Mouse (Mus musculus): ENCODE results near the gene Adcy6. TPM values are rescaled to one million over a fixed set of nuclear protein-coding genes. Genes with fewer than 3 reads are reported as not detected.

Gene Adcy6
- total and polyA plus RNA-seq, 3 experiments = 76.0 to 77.3 TPM; not detected in 1

GRCm38 (mm10) chr15:98595049-98595448 is 14.8 kb downstream of the Adcy6 start:
- no peak for DNase-seq (ENCODE audit: low read depth, low spot score)
- no peak overlapping the region for H3K4me3 ChIP-seq (ENCODE audit: control insufficient read depth in 1 of 2, insufficient read depth in 1 of 2, low read depth in 2 of 2, low read length in 2 of 2)
- no peaks in the 10 kb centered on the region for H3K9me3 ChIP-seq (replicated peaks; ENCODE audit: insufficient read depth, low read length)
- H3K36me3 ChIP-seq (ENCODE audit: control insufficient read depth in 1 of 2, insufficient read depth in 2 of 2, low read length in 2 of 2) = peaks cover 7 to 28% of the 10 kb centered on the region in 2 experiments
- no peak for TF ChIP-seq RCOR1 (IDR thresholded peaks at IDR 0.05; ENCODE audit: low read depth, low read length)
- TF ChIP-seq SMC3 (IDR thresholded peaks at IDR 0.05; ENCODE audit: low read depth, low read length) = no peak
- no peak for TF ChIP-seq POLR2AphosphoS5 (IDR thresholded peaks at IDR 0.05; ENCODE audit: borderline replicate concordance, low read depth, low read length)
- no peak for TF ChIP-seq POLR2A (IDR thresholded peaks at IDR 0.05; ENCODE audit: control insufficient read depth in 1 of 2, insufficient read depth in 1 of 2, low read depth in 1 of 2, low read length in 2 of 2, poor library complexity in 1 of 2)
- no peak for TF ChIP-seq MYB (IDR thresholded peaks at IDR 0.05; ENCODE audit: low read depth, low read length)
- no peak for TF ChIP-seq HCFC1 (IDR thresholded peaks at IDR 0.05; ENCODE audit: low read depth, low read length)
- TF ChIP-seq NELFE (IDR thresholded peaks at IDR 0.05; ENCODE audit: low read depth, low read length) = no peak
- no peak for TF ChIP-seq MEF2A (IDR thresholded peaks at IDR 0.05; ENCODE audit: extremely low read depth, insufficient replicate concordance, low read depth, low read length, poor library complexity, severe bottlenecking)
- TF ChIP-seq ZC3H11A (IDR thresholded peaks at IDR 0.05; ENCODE audit: low read depth, low read length) = no peak
- TF ChIP-seq MXI1 (IDR thresholded peaks at IDR 0.05; ENCODE audit: low read depth, low read length) = no peak
- no peak overlapping the region for H3K9ac ChIP-seq (ENCODE audit: control insufficient read depth, low read depth, low read length, poor library complexity, severe bottlenecking)
- peaks cover 10 to 11% of the 10 kb centered on the region in 2 experiments for H3K4me1 ChIP-seq (ENCODE audit: control insufficient read depth in 1 of 2, insufficient read depth in 2 of 2, low read length in 2 of 2)
- H3K27me3 ChIP-seq (ENCODE audit: control insufficient read depth in 1 of 2, insufficient read depth in 2 of 2, low read length in 2 of 2) = no peaks in the 10 kb centered on the region
- no peaks in the 10 kb centered on the region; the same call in 1 of the 2 replicates for H3K79me2 ChIP-seq (ENCODE audit: control insufficient read depth, insufficient read depth, low read length, poor library complexity)
- no peak overlapping the region for H3K27ac ChIP-seq (ENCODE audit: control insufficient read depth, low read depth, low read length)

GRCm38 (mm10) chr15:98594193-98594592 is 15.7 kb downstream of the Adcy6 start:
- H3K36me3 ChIP-seq (ENCODE audit: control insufficient read depth in 1 of 2, insufficient read depth in 2 of 2, low read length in 2 of 2) = peaks cover 16 to 23% of the 10 kb centered on the region in 2 experiments
- H3K9ac ChIP-seq (ENCODE audit: control insufficient read depth, low read depth, low read length, poor library complexity, severe bottlenecking) = no peak overlapping the region
- H3K79me2 ChIP-seq (ENCODE audit: control insufficient read depth, insufficient read depth, low read length, poor library complexity) = no peaks in the 10 kb centered on the region
- TF ChIP-seq MAX (IDR thresholded peaks at IDR 0.05; ENCODE audit: low read length) (no peak), TBP (IDR thresholded peaks at IDR 0.05; ENCODE audit: low read depth, low read length) (no peak), GABPA (IDR thresholded peaks at IDR 0.05; ENCODE audit: low read depth, low read length) (no peak), JUND (IDR thresholded peaks at IDR 0.05; ENCODE audit: low read depth, low read length) (no peak), KAT2A (conservative IDR thresholded peaks at IDR 0.05; ENCODE audit: low read depth, low read length) (no peak), MXI1 (IDR thresholded peaks at IDR 0.05; ENCODE audit: low read depth, low read length) (no peak), TCF12 (IDR thresholded peaks at IDR 0.05; ENCODE audit: low read depth, low read length) (no peak), NELFE (IDR thresholded peaks at IDR 0.05; ENCODE audit: low read depth, low read length) (no peak)
- no peaks in the 10 kb centered on the region for H3K9me3 ChIP-seq (replicated peaks; ENCODE audit: insufficient read depth, low read length)
- DNase-seq (ENCODE audit: low read depth, low spot score) = no peak
- no peak overlapping the region for H3K27ac ChIP-seq (ENCODE audit: control insufficient read depth, low read depth, low read length)
- peaks cover 17 to 19% of the 10 kb centered on the region in 2 experiments for H3K4me1 ChIP-seq (ENCODE audit: control insufficient read depth in 1 of 2, insufficient read depth in 2 of 2, low read length in 2 of 2)
- H3K27me3 ChIP-seq (ENCODE audit: control insufficient read depth in 1 of 2, insufficient read depth in 2 of 2, low read length in 2 of 2) = no peaks in the 10 kb centered on the region
- H3K4me3 ChIP-seq (ENCODE audit: control insufficient read depth in 1 of 2, insufficient read depth in 1 of 2, low read depth in 2 of 2, low read length in 2 of 2) = no peak overlapping the region
